Mouse (Mus musculus): ENCODE measurements around the gene Itga11. TPM values are rescaled to one million over a fixed set of nuclear protein-coding genes. Genes with fewer than 3 reads are reported as not detected.
"Not testable (repeated sequence)": the region's sequence is repeated elsewhere in the genome, so short reads cannot be mapped to it uniquely, and the experiment has no call there.

The Itga11 gene
- polyA plus RNA-seq, 1 experiment from 2014 or later: 3.4 TPM

- H3K27me3 ChIP-seq: no peaks in the 10 kb centered on the region
- peaks cover 23% of the 10 kb centered on the region for H3K4me1 ChIP-seq
- peak overlapping the region; percentile 83 for H3K4me2 ChIP-seq
- peak overlapping the region; percentile 97 for H3K9ac ChIP-seq
- no peak overlapping the region for H3K27ac ChIP-seq
- H3K36me3 ChIP-seq: no peaks in the 10 kb centered on the region
- peak overlapping the region; percentile 98 for H3K4me3 ChIP-seq
- no peaks in the 10 kb centered on the region for H3K9me3 ChIP-seq
- ATAC-seq (ENCODE audit: insufficient number of reproducible peaks, insufficient read depth, low FRiP score, low TSS enrichment, low read depth): no peak
- WGBS: 17% methylated on average over 8 of the region's 8 CpGs
Measured at GRCm38 (mm10) chr9:62810095-62810494, 132.5 kb downstream of the Itga11 start.

- H3K27ac ChIP-seq: peak overlapping the region; percentile 97
- 0 out of 2 replicates have a peak, but pooled peaks have one; percentile 22 for ATAC-seq (ENCODE audit: insufficient number of reproducible peaks, insufficient read depth, low FRiP score, low TSS enrichment, low read depth)
- H3K4me1 ChIP-seq: peaks cover 23% of the 10 kb centered on the region
- under 1% methylated on average over 57 of the region's 58 CpGs for WGBS
- peak overlapping the region; percentile 98 for H3K4me3 ChIP-seq
- peak overlapping the region; percentile 83 for H3K4me2 ChIP-seq
- peak overlapping the region; percentile 97 for H3K9ac ChIP-seq
- no peaks in the 10 kb centered on the region for H3K9me3 ChIP-seq
- no peaks in the 10 kb centered on the region for H3K36me3 ChIP-seq
- H3K27me3 ChIP-seq: no peaks in the 10 kb centered on the region; the same call in 1 of the 2 replicates
Measured at GRCm38 (mm10) chr9:62810543-62811515, 133.2 kb downstream of the Itga11 start.

- Histone ChIP-seq H3K9me3 (no peaks in the 10 kb centered on the region), H3K4me3 (peak within 1 kb of the TSS; percentile 98), H3K4me2 (peak within 1 kb of the TSS; percentile 83), H3K36me3 (no peaks in the 10 kb centered on the region), H3K27ac (peak within 1 kb of the TSS; percentile 97), H3K9ac (peak within 1 kb of the TSS; percentile 97), H3K4me1 (peaks cover 28% of the 10 kb centered on the region), H3K27me3 (no peaks in the 10 kb centered on the region; the same call in 1 of the 2 replicates)
- WGBS: 0% methylated on average over 61 of the region's 68 CpGs
- peak; percentile 89 for ATAC-seq (ENCODE audit: insufficient number of reproducible peaks, insufficient read depth, low FRiP score, low TSS enrichment, low read depth)
Measured at GRCm38 (mm10) chr9:62811516-62812121, 134.0 kb downstream of the Itga11 start, which contains the start of gene Fem1b. Gene Fem1b (minus strand): TSS chr9:62811934.

- H3K36me3 ChIP-seq: no peaks in the 10 kb centered on the region
- H3K9ac ChIP-seq: peak overlapping the region; percentile 97
- peak overlapping the region; percentile 97 for H3K27ac ChIP-seq
- peaks cover 34% of the 10 kb centered on the region for H3K4me1 ChIP-seq
- H3K4me2 ChIP-seq: peak overlapping the region; percentile 83
- no peaks in the 10 kb centered on the region for H3K9me3 ChIP-seq
- H3K4me3 ChIP-seq: peak overlapping the region; percentile 98
- WGBS: 15% methylated on average over 14 of the region's 14 CpGs
- no peaks in the 10 kb centered on the region; the same call in 1 of the 2 replicates for H3K27me3 ChIP-seq
- no peak for ATAC-seq (ENCODE audit: insufficient number of reproducible peaks, insufficient read depth, low FRiP score, low TSS enrichment, low read depth)
Measured at GRCm38 (mm10) chr9:62812216-62813049, 134.8 kb downstream of the Itga11 start.

- Histone ChIP-seq H3K4me3 (no peak overlapping the region), H3K9ac (no peak overlapping the region), H3K27ac (no peak overlapping the region), H3K27me3 (no peaks in the 10 kb centered on the region; the same call in 1 of the 2 replicates), H3K9me3 (no peaks in the 10 kb centered on the region), H3K4me2 (no peak overlapping the region), H3K36me3 (no peaks in the 10 kb centered on the region), H3K4me1 (peaks cover 32% of the 10 kb centered on the region)
- WGBS: 77% methylated on average over 2 of the region's 2 CpGs
- ATAC-seq (ENCODE audit: insufficient number of reproducible peaks, insufficient read depth, low FRiP score, low TSS enrichment, low read depth): no peak
Measured at GRCm38 (mm10) chr9:62814751-62815150, 137.1 kb downstream of the Itga11 start.

- ATAC-seq (ENCODE audit: insufficient number of reproducible peaks, insufficient read depth, low FRiP score, low TSS enrichment, low read depth): no peak
- no peak overlapping the region for H3K4me2 ChIP-seq
- H3K9ac ChIP-seq: no peak overlapping the region
- peak overlapping the region; percentile 78; the same call in 1 of the 2 replicates for H3K27ac ChIP-seq
- 67% methylated on average over 9 of the region's 9 CpGs for WGBS
- no peaks in the 10 kb centered on the region for H3K36me3 ChIP-seq
- H3K4me1 ChIP-seq: peaks cover 26% of the 10 kb centered on the region
- H3K27me3 ChIP-seq: no peaks in the 10 kb centered on the region; the same call in 1 of the 2 replicates
- no peaks in the 10 kb centered on the region for H3K9me3 ChIP-seq
- H3K4me3 ChIP-seq: no peak overlapping the region
Measured at GRCm38 (mm10) chr9:62816323-62817098, 138.9 kb downstream of the Itga11 start.

- H3K27me3 ChIP-seq: no peaks in the 10 kb centered on the region; the same call in 1 of the 2 replicates
- H3K9me3 ChIP-seq: no peaks in the 10 kb centered on the region
- no peaks in the 10 kb centered on the region for H3K36me3 ChIP-seq
- H3K4me2 ChIP-seq: no peak overlapping the region
- H3K9ac ChIP-seq: 0 out of 2 replicates have a peak overlapping the region, but pooled peaks have one; percentile 6
- peak overlapping the region; percentile 78 for H3K27ac ChIP-seq
- peak; percentile 27; the same call in 1 of the 2 replicates for ATAC-seq (ENCODE audit: insufficient number of reproducible peaks, insufficient read depth, low FRiP score, low TSS enrichment, low read depth)
- H3K4me3 ChIP-seq: no peak overlapping the region
- 50% methylated on average over 12 of the region's 12 CpGs for WGBS
- peaks cover 25% of the 10 kb centered on the region for H3K4me1 ChIP-seq
Measured at GRCm38 (mm10) chr9:62817099-62817571, 139.5 kb downstream of the Itga11 start.

GRCm38 (mm10) chr9:62817828-62818614, 140.4 kb downstream of the Itga11 start:
- 76% methylated on average over 4 of the region's 4 CpGs for WGBS
- no peaks in the 10 kb centered on the region; the same call in 1 of the 2 replicates for H3K27me3 ChIP-seq
- no peaks in the 10 kb centered on the region for H3K36me3 ChIP-seq
- H3K9me3 ChIP-seq: no peaks in the 10 kb centered on the region
- no peak overlapping the region for H3K4me2 ChIP-seq
- ATAC-seq (ENCODE audit: insufficient number of reproducible peaks, insufficient read depth, low FRiP score, low TSS enrichment, low read depth): no peak
- no peak overlapping the region for H3K9ac ChIP-seq
- H3K4me3 ChIP-seq: no peak overlapping the region
- H3K4me1 ChIP-seq: peaks cover 19% of the 10 kb centered on the region
- H3K27ac ChIP-seq: peak overlapping the region; percentile 78

GRCm38 (mm10) chr9:62819494-62819893, 141.9 kb downstream of the Itga11 start:
- no peaks in the 10 kb centered on the region; the same call in 1 of the 2 replicates for H3K27me3 ChIP-seq
- no peak overlapping the region for H3K4me2 ChIP-seq
- peaks cover 19% of the 10 kb centered on the region for H3K4me1 ChIP-seq
- no peak overlapping the region for H3K4me3 ChIP-seq
- no peaks in the 10 kb centered on the region for H3K9me3 ChIP-seq
- no peak overlapping the region for H3K27ac ChIP-seq
- no peak overlapping the region for H3K9ac ChIP-seq
- H3K36me3 ChIP-seq: no peaks in the 10 kb centered on the region
- 74% methylated on average over 3 of the region's 3 CpGs for WGBS
- ATAC-seq (ENCODE audit: insufficient number of reproducible peaks, insufficient read depth, low FRiP score, low TSS enrichment, low read depth): no peak

- H3K27me3 ChIP-seq; H3K9ac ChIP-seq; H3K27ac ChIP-seq; ATAC-seq (ENCODE audit: insufficient number of reproducible peaks, insufficient read depth, low FRiP score, low TSS enrichment, low read depth); H3K4me3 ChIP-seq; H3K4me2 ChIP-seq; H3K9me3 ChIP-seq; H3K36me3 ChIP-seq: not testable (repeated sequence)
- H3K4me1 ChIP-seq: peaks cover 19% of the 10 kb centered on the region
- 80% methylated on average over 6 of the region's 6 CpGs for WGBS
Measured at GRCm38 (mm10) chr9:62819910-62820309, 142.3 kb downstream of the Itga11 start.
